In the genomic region with DNA sequence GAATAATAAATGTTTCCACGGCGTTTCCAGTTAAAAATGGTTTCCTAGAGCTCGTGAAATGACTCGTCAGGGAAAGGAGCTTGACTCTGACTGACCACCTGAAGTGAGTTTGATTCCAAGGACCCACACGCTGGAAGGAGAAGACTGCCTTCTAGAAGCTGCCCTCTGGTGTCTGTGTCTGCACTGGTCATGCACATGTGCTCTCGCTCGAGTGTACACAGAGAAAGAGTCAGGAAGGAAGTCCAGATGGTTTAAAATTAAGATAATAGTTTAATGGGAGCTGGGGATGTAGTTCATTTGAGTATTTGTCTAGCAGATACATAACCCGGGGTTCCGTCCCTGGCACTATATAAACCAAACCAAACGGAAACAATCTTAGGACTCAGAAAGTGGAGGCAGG, we compare ENCODE assay signal across 8 mouse cellular contexts. TPM values are rescaled to one million over a fixed set of nuclear protein-coding genes. Genes with fewer than 3 reads are reported as not detected.
DNase-seq lines count a peak whose midpoint lies in the region; ATAC-seq and TF ChIP-seq lines count a peak whose summit lies in the region.

No protein-coding gene starts in this region.

- peaks cover 13% of the 10 kb centered on the region; the same call in 1 of the 2 replicates for H3K79me2 ChIP-seq in liver, adult 2 months (ENCODE audit: control insufficient read depth, insufficient read depth, low read length)

- H3K4me3 ChIP-seq in liver, adult 2 months (ENCODE audit: insufficient read depth, low read depth, low read length) = no peak overlapping the region
- no peak overlapping the region for H3K4me3 ChIP-seq in midbrain, embryonic 15.5 days

- H3K36me3 ChIP-seq in liver, adult 2 months (ENCODE audit: control insufficient read depth, insufficient read depth, low read length) = peaks cover 3% of the 10 kb centered on the region; the same call in 1 of the 2 replicates
- H3K36me3 ChIP-seq in midbrain, embryonic 15.5 days (replicated peaks) = peaks cover 12% of the 10 kb centered on the region

- 66% methylated on average over 10 of the region's 10 CpGs for WGBS in liver, adult 2 months
- WGBS in midbrain, embryonic 15.5 days = 83% methylated on average over 10 of the region's 10 CpGs

- no peak for TF ChIP-seq POLR2A in liver, adult 2 months (IDR thresholded peaks at IDR 0.05; ENCODE audit: extremely low read depth, insufficient read depth, low read length)

- H3K9ac ChIP-seq in liver, adult 2 months (ENCODE audit: low read depth, low read length) = no peak overlapping the region
- H3K9ac ChIP-seq in midbrain, embryonic 15.5 days = no peak overlapping the region

- no peak overlapping the region for H3K27ac ChIP-seq in liver, adult 2 months (replicated peaks; ENCODE audit: insufficient read depth, low read depth, low read length)
- H3K27ac ChIP-seq in midbrain, embryonic 15.5 days = no peak overlapping the region

- ATAC-seq in CD4-positive, CD25-positive, alpha-beta regulatory T cell, adult 4 months = no peak
- ATAC-seq in granulocyte monocyte progenitor cell, adult 5-6 weeks (replicated peaks; ENCODE audit: poor library complexity, severe bottlenecking) = peak; percentile 29
- no peak for ATAC-seq in midbrain, embryonic 15.5 days (replicated peaks)

- H3K9me3 ChIP-seq in midbrain, embryonic 15.5 days = no peaks in the 10 kb centered on the region

- peak; percentile 22 for DNase-seq in CD4-positive, CD25-positive, alpha-beta regulatory T cell, adult 2 months (ENCODE audit: low read depth, low spot score)
- DNase-seq in liver, adult 2 months (ENCODE audit: extremely low read depth, low read depth, low spot score) = no peak
- no peak for DNase-seq in liver
- DNase-seq in adrenal gland, postnatal 14 days = no peak
- no peak for DNase-seq in right cerebral cortex, adult 18-20 months

- H3K4me1 ChIP-seq in liver, adult 2 months (ENCODE audit: control insufficient read depth, insufficient read depth, low read length) = peaks cover 4% of the 10 kb centered on the region; the same call in 1 of the 2 replicates
- peaks cover 22% of the 10 kb centered on the region for H3K4me1 ChIP-seq in midbrain, embryonic 15.5 days

- H3K27me3 ChIP-seq in liver, adult 2 months (ENCODE audit: control insufficient read depth, insufficient read depth, low read length) = no peaks in the 10 kb centered on the region
- H3K27me3 ChIP-seq in midbrain, embryonic 15.5 days (replicated peaks) = no peaks in the 10 kb centered on the region

- 0 out of 2 replicates have a peak, but pooled peaks have one; percentile 10 for TF ChIP-seq CTCF in liver, adult 2 months (IDR thresholded peaks at IDR 0.05; ENCODE audit: low read depth, low read length)

- peak overlapping the region; percentile 78; the same call in 1 of the 2 replicates for H3K4me2 ChIP-seq in midbrain, embryonic 15.5 days

RNA-seq across cellular contexts. Expression of gene Fbxl18, which starts 1.0 kb away (rescaled TPM):
- polyA plus RNA-seq in CD4-positive, CD25-positive, alpha-beta regulatory T cell, adult 4 months (2017; shearing (Covaris generic)) = 1 to 10 TPM; 3.9 to 8.6 TPM
- 1.5 and 2.4 TPM in 2 replicates for total RNA-seq in liver, adult 2 months (2014; rRNA removed)
- 9.3 and 10.6 TPM in 2 replicates for polyA plus RNA-seq in liver, adult 2 months (2012; rRNA removed)
- 4.0 and 4.1 TPM in 2 replicates for total RNA-seq in granulocyte monocyte progenitor cell, adult 5-6 weeks (2014; fragmentation: Nextera tagmentation)
- 1.7 and 2.4 TPM in 2 replicates for total RNA-seq in granulocyte monocyte progenitor cell, adult 5-6 weeks (2017)
- polyA plus RNA-seq in midbrain, embryonic 15.5 days (2015; fragmentation: Nextera tagmentation; extraction: Ambion mirVana) = 41.6 and 43.0 TPM in 2 replicates
- total RNA-seq in adrenal gland, postnatal 14 days (2021) = 11.8 and 12.0 TPM in 2 replicates

RNA-seq across cellular contexts. Expression of gene Actb, which starts 10.4 kb away (rescaled TPM):
- polyA plus RNA-seq in CD4-positive, CD25-positive, alpha-beta regulatory T cell, adult 4 months (2017; shearing (Covaris generic)) = over 10,000 TPM; 21,144 to 46,167 TPM
- 726 and 988 TPM in 2 replicates for total RNA-seq in liver, adult 2 months (2014; rRNA removed)
- 1,363 and 1,398 TPM in 2 replicates for polyA plus RNA-seq in liver, adult 2 months (2012; rRNA removed)
- 2,571 and 3,677 TPM in 2 replicates for total RNA-seq in granulocyte monocyte progenitor cell, adult 5-6 weeks (2014; fragmentation: Nextera tagmentation)
- total RNA-seq in granulocyte monocyte progenitor cell, adult 5-6 weeks (2017) = 2,475 and 4,369 TPM in 2 replicates
- 13,428 and 14,272 TPM in 2 replicates for polyA plus RNA-seq in midbrain, embryonic 15.5 days (2015; fragmentation: Nextera tagmentation; extraction: Ambion mirVana)
- 2,967 and 3,254 TPM in 2 replicates for total RNA-seq in adrenal gland, postnatal 14 days (2021)
